Mouse (Mus musculus) forebrain, postnatal 0 days (tissue): ENCODE measurements at regions not wholly inside any gene's neighbourhood (a gene's known extent, or its start where the extent isn't known, plus 50 kb on each side); places are given as distances from the start of the nearest gene placed in this dataset.

Source experiments
- ATAC-seq: fragments of 200-750 bp; cut with Nextera tagmentation; 2 replicates; pipeline ENCODE4 v1.8.0; 2017; ENCODE audit warnings: mild to moderate bottlenecking, moderate library complexity
- DNase-seq: peaks from one replicate; pipeline ENCODE4 v3.0.0-alpha.2; 2015
- H3K27ac ChIP-seq: fragments of 300-500 bp; sonication (generic); 2 replicates; pipeline ENCODE4 v1.5.1; 2014; ENCODE audit warnings: low read depth, mild to moderate bottlenecking, antibody characterized with exemption, low read length, moderate library complexity, mixed read lengths
- H3K27me3 ChIP-seq: fragments of 300-500 bp; sonication (generic); 2 replicates; pipeline ENCODE4 v1.6.1; 2014; ENCODE audit warnings: mild to moderate bottlenecking, low read length, mixed read lengths; ENCODE audit not compliant: insufficient read depth
- H3K36me3 ChIP-seq: fragments of 300-500 bp; sonication (generic); 2 replicates; pipeline ENCODE4 v1.6.1; 2014; ENCODE audit warnings: mild to moderate bottlenecking, moderate library complexity; ENCODE audit not compliant: insufficient read depth
- H3K4me1 ChIP-seq: fragments of 300-500 bp; sonication (generic); 2 replicates; pipeline ENCODE4 v1.6.1; 2014; ENCODE audit warnings: antibody characterized with exemption; ENCODE audit not compliant: insufficient read depth
- H3K4me2 ChIP-seq: fragments of 300-500 bp; sonication (generic); 2 replicates; pipeline ENCODE4 v1.6.1; 2014; ENCODE audit warnings: low read depth, mild to moderate bottlenecking, moderate library complexity
- H3K4me3 ChIP-seq: fragments of 300-500 bp; sonication (generic); 2 replicates; pipeline ENCODE4 v1.5.1; 2014; ENCODE audit warnings: low read depth, low read length, mixed read lengths
- H3K9ac ChIP-seq: fragments of 300-500 bp; sonication (generic); 2 replicates; pipeline ENCODE4 v1.6.1; 2014; ENCODE audit warnings: mild to moderate bottlenecking
- H3K9me3 ChIP-seq: fragments of 300-500 bp; sonication (generic); 2 replicates; pipeline ENCODE4 v1.6.1; 2016; ENCODE audit warnings: low read length
- CTCF ChIP-seq: sonication (generic); IDR thresholded peaks from 2 replicates; pipeline ENCODE4 v1.5.1; 2016; ENCODE audit warnings: antibody characterized with exemption, control low read depth, low read depth
- WGBS: fragments of 180-500 bp; shearing (Covaris S2); extraction: QIAGEN DNeasy Blood & Tissue Kit; methylation state at CpG from one replicate; pipeline ENCODE4 v1.1.7; 2014; 5-methylcytosine and 5-hydroxymethylcytosine counted together

- Histone ChIP-seq H3K27me3 (no peaks in the 10 kb centered on the region), H3K27ac (no peak overlapping the region), H3K4me2 (no peak overlapping the region), H3K4me1 (no peaks in the 10 kb centered on the region), H3K4me3 (no peak overlapping the region), H3K9me3 (no peaks in the 10 kb centered on the region), H3K36me3 (no peaks in the 10 kb centered on the region), H3K9ac (no peak overlapping the region)
- no peak for TF ChIP-seq CTCF
- no peak for DNase-seq
- WGBS: 70% methylated on average over 2 of the region's 2 CpGs
- peak; percentile 45 for ATAC-seq
Measured at GRCm38 (mm10) chr12:9475836-9476235, 94.1 kb upstream of the Osr1 start.

GRCm38 (mm10) chr12:9478201-9478600 lies 91.7 kb upstream of the Osr1 start:
- DNase-seq (no peak), ATAC-seq (no peak)
- Histone ChIP-seq H3K9ac (no peak overlapping the region), H3K4me3 (no peak overlapping the region), H3K27ac (no peak overlapping the region), H3K4me2 (no peak overlapping the region), H3K4me1 (no peaks in the 10 kb centered on the region), H3K27me3 (no peaks in the 10 kb centered on the region), H3K36me3 (no peaks in the 10 kb centered on the region), H3K9me3 (no peaks in the 10 kb centered on the region)
- WGBS: 78% methylated on average over 1 of the region's 1 CpGs
- no peak for TF ChIP-seq CTCF

GRCm38 (mm10) chr12:9487674-9488413 lies 82.1 kb upstream of the Osr1 start:
- H3K27ac ChIP-seq: no peak overlapping the region
- no peak overlapping the region for H3K9ac ChIP-seq
- WGBS: 65% methylated on average over 8 of the region's 8 CpGs
- no peaks in the 10 kb centered on the region for H3K9me3 ChIP-seq
- DNase-seq (no peak), ATAC-seq (no peak; the same call in 1 of the 2 replicates)
- no peak overlapping the region for H3K4me3 ChIP-seq
- H3K27me3 ChIP-seq: no peaks in the 10 kb centered on the region
- no peaks in the 10 kb centered on the region for H3K36me3 ChIP-seq
- H3K4me1 ChIP-seq: no peaks in the 10 kb centered on the region
- H3K4me2 ChIP-seq: no peak overlapping the region
- TF ChIP-seq CTCF: no peak

- Histone ChIP-seq H3K4me3 (no peak overlapping the region), H3K4me1 (no peaks in the 10 kb centered on the region), H3K4me2 (no peak overlapping the region), H3K27me3 (no peaks in the 10 kb centered on the region), H3K9ac (no peak overlapping the region), H3K27ac (no peak overlapping the region), H3K36me3 (no peaks in the 10 kb centered on the region), H3K9me3 (no peaks in the 10 kb centered on the region)
- WGBS: 58% methylated on average over 5 of the region's 5 CpGs
- DNase-seq: no peak
- no peak for TF ChIP-seq CTCF
- no peak for ATAC-seq
Measured at GRCm38 (mm10) chr12:9513926-9514325, 56.0 kb upstream of the Osr1 start.

GRCm38 (mm10) chr12:9518782-9519181 lies 51.1 kb upstream of the Osr1 start:
- Histone ChIP-seq H3K4me3 (no peak overlapping the region), H3K9ac (no peak overlapping the region), H3K36me3 (no peaks in the 10 kb centered on the region), H3K27ac (no peak overlapping the region), H3K4me2 (no peak overlapping the region), H3K27me3 (no peaks in the 10 kb centered on the region), H3K9me3 (no peaks in the 10 kb centered on the region), H3K4me1 (no peaks in the 10 kb centered on the region)
- DNase-seq: no peak
- TF ChIP-seq CTCF: 0 out of 2 replicates have a peak, but pooled peaks have one; percentile 6
- WGBS: 79% methylated on average over 7 of the region's 7 CpGs
- ATAC-seq: no peak

GRCm38 (mm10) chr12:9519346-9519745 lies 50.6 kb upstream of the Osr1 start:
- H3K9ac ChIP-seq: no peak overlapping the region
- no peaks in the 10 kb centered on the region for H3K27me3 ChIP-seq
- no peak for TF ChIP-seq CTCF
- 54% methylated on average over 3 of the region's 3 CpGs for WGBS
- no peaks in the 10 kb centered on the region for H3K36me3 ChIP-seq
- H3K4me3 ChIP-seq: no peak overlapping the region
- no peak overlapping the region for H3K4me2 ChIP-seq
- no peaks in the 10 kb centered on the region for H3K9me3 ChIP-seq
- H3K27ac ChIP-seq: no peak overlapping the region
- ATAC-seq (no peak), DNase-seq (no peak)
- no peaks in the 10 kb centered on the region for H3K4me1 ChIP-seq
